Mouse (Mus musculus) bone marrow macrophage, adult 2 months (primary cell): ENCODE data around the gene Mycbpap.

ENCODE experiments used
- CTCF ChIP-seq: IDR thresholded peaks from 2 replicates; pipeline ENCODE4 v1.5.1; 2012; ENCODE audit warnings: low read depth, mild to moderate bottlenecking, low read length, moderate library complexity
- POLR2A ChIP-seq: IDR thresholded peaks from 2 replicates; pipeline ENCODE4 v1.6.1; 2012; ENCODE audit warnings: mild to moderate bottlenecking, low read depth, low read length, borderline replicate concordance

- TF ChIP-seq CTCF (no peak), POLR2A (no peak)
These were observed at the start of gene Mycbpap for GRCm38 (mm10) chr11:94521219-94521843.
